Mouse (Mus musculus) small intestine, adult 2 months (tissue): Measurements from ENCODE around the gene Zfp661. TPM values are rescaled to one million over a fixed set of nuclear protein-coding genes. Genes with fewer than 3 reads are reported as not detected.

Source experiments
- H3K27ac ChIP-seq: fragments of 200-500 bp; 2 replicates; pipeline ENCODE4 v1.5.1; 2012; ENCODE audit warnings: low read depth, low read length, control low read depth, inconsistent platforms; ENCODE audit not compliant: insufficient read depth
- H3K27me3 ChIP-seq: fragments of 200-500 bp; 2 replicates; pipeline ENCODE4 v1.6.1; 2012; ENCODE audit warnings: mild to moderate bottlenecking, moderate library complexity, low read length, inconsistent platforms; ENCODE audit not compliant: control insufficient read depth, insufficient read depth
- H3K36me3 ChIP-seq: fragments of 200-500 bp; 2 replicates; pipeline ENCODE4 v1.6.1; 2012; ENCODE audit warnings: mild to moderate bottlenecking, low read length, control low read depth, inconsistent platforms; ENCODE audit not compliant: control insufficient read depth, insufficient read depth
- H3K4me1 ChIP-seq: fragments of 200-500 bp; 2 replicates; pipeline ENCODE4 v1.6.1; 2012; ENCODE audit warnings: low read length, inconsistent platforms, mixed read lengths; ENCODE audit not compliant: control insufficient read depth, insufficient read depth, insufficient read length
- H3K4me3 ChIP-seq: fragments of 200-500 bp; 2 replicates; pipeline ENCODE4 v1.5.1; 2012; ENCODE audit warnings: low read depth, mild to moderate bottlenecking, control low read depth, inconsistent platforms, low read length, moderate library complexity
- CTCF ChIP-seq: fragments of 200-500 bp; IDR thresholded peaks from 2 replicates; pipeline ENCODE4 v1.5.1; 2012; ENCODE audit warnings: low read depth, mild to moderate bottlenecking, control low read depth, inconsistent platforms, low read length, moderate library complexity, mixed read lengths; ENCODE audit not compliant: insufficient replicate concordance, insufficient read length; ENCODE audit errors: extremely low read depth
- POLR2A ChIP-seq: fragments of 200-500 bp; IDR thresholded peaks from 2 replicates; pipeline ENCODE4 v1.6.1; 2012; ENCODE audit warnings: low read depth, mild to moderate bottlenecking, control low read depth, inconsistent platforms, low read length, moderate library complexity
- WGBS: fragments of 180-500 bp; shearing (Covaris S2); methylation state at CpG from one replicate; pipeline ENCODE4 v1.1.7; 2018; 5-methylcytosine and 5-hydroxymethylcytosine counted together
- polyA plus RNA-seq: library from polyadenylated mRNA; depleted of rRNA; stranded (reverse); fragments of >200 nt; gene quantifications from 2 replicates; pipeline ENCODE4 v1.2.3, GENCODE M21; 2012; rRNA removed

The Zfp661 gene
- 0.62 and 0.66 TPM in 2 replicates for polyA plus RNA-seq

- H3K4me3 ChIP-seq: peak within 1 kb of the TSS; percentile 78
- H3K36me3 ChIP-seq: 0 out of 2 replicates have a peak, but pooled peaks cover 3% of the 10 kb centered on the region
- WGBS: 2% methylated on average over 39 of the region's 39 CpGs
- no peaks in the 10 kb centered on the region for H3K27me3 ChIP-seq
- peaks cover 11% of the 10 kb centered on the region; the same call in 1 of the 2 replicates for H3K4me1 ChIP-seq
- TF ChIP-seq CTCF: no peak
- TF ChIP-seq POLR2A: peak; percentile 36; the same call in 1 of the 2 replicates
- peak within 1 kb of the TSS; percentile 98 for H3K27ac ChIP-seq
Measured at GRCm38 (mm10) chr2:127586694-127587513, at the start of gene Zfp661, which contains the start of gene Mrps5. Gene Zfp661 (minus strand): TSS chr2:127587094. Gene Mrps5 (plus strand): TSS chr2:127587222.

DNA sequence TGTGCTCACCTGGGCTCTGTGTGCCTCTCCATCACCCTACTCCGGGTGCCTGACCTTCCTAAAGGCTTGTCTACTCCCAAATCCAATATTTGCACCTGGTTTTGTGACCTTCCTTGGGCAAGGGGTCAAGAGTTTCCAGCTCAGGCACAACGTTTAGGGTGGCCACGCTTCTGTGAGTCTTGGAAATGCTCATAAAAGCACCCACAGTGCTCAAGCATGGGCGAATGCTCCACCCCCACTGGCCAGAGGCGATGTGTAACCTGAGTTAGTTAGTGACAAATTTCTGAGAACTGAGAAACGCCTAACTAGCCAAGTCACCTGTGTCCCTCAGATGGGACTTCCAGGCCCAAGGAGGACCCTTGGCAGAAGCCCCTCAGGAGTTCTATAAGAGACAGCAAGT is 48.7 kb upstream of the Zfp661 start:
- Histone ChIP-seq H3K4me1 (no peaks in the 10 kb centered on the region), H3K27ac (no peak overlapping the region), H3K27me3 (no peaks in the 10 kb centered on the region; the same call in 1 of the 2 replicates), H3K4me3 (no peak overlapping the region), H3K36me3 (no peaks in the 10 kb centered on the region)
- WGBS: 56% methylated on average over 6 of the region's 6 CpGs
- TF ChIP-seq CTCF: no peak
- no peak for TF ChIP-seq POLR2A

GRCm38 (mm10) chr2:127632601-127633000 is 45.7 kb upstream of the Zfp661 start:
- 66% methylated on average over 2 of the region's 2 CpGs for WGBS
- no peak for TF ChIP-seq POLR2A
- no peak for TF ChIP-seq CTCF
- no peaks in the 10 kb centered on the region for H3K36me3 ChIP-seq
- H3K4me1 ChIP-seq: no peaks in the 10 kb centered on the region
- H3K27me3 ChIP-seq: no peaks in the 10 kb centered on the region; the same call in 1 of the 2 replicates
- H3K27ac ChIP-seq: no peak overlapping the region
- H3K4me3 ChIP-seq: no peak overlapping the region

- Histone ChIP-seq H3K4me1 (no peaks in the 10 kb centered on the region), H3K4me3 (no peak overlapping the region), H3K27ac (no peak overlapping the region), H3K27me3 (no peaks in the 10 kb centered on the region), H3K36me3 (no peaks in the 10 kb centered on the region)
- TF ChIP-seq CTCF: no peak
- TF ChIP-seq POLR2A: no peak
- 65% methylated on average over 6 of the region's 6 CpGs for WGBS
Measured at GRCm38 (mm10) chr2:127627990-127628570, 41.2 kb upstream of the Zfp661 start.

DNA sequence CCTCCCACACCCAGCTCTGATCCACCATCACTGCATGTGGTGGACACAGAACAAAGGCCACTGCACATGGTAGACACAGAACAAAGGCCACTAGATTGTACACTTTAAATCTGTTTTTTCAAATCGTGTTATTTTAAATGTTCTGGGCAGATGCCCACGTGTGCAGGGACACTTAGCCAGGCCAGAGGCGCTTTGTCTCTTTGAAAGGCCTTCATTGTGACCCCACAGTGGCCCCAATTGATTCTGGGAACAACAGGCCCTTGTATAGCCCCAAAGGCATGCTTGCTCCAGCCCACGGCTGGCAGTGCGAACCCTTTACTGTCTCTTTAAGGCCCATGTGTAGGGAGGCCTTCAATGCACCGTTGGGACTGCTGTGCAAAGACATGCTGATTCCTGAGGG is 40.5 kb upstream of the Zfp661 start:
- no peak overlapping the region for H3K27ac ChIP-seq
- TF ChIP-seq CTCF (no peak), POLR2A (no peak)
- WGBS: 71% methylated on average over 6 of the region's 6 CpGs

DNA sequence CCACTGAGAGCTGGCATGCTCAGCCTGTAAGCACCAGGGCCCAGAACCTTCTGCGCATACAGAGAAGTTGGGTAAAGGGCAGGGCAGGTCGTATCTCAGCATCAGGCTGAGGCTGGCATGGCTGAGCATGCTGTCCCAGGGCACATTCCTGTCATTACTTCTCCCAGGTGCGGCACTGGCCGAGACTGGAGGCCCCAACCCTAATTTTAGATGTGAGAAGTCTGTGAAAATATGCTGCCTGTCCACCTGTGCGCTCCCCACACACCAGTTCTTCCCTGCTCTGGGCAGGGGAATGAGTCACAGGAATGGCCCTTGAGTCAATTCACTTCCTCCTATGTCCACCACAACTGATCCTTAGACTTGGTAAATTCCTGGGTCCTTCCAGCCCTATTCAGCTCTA is 38.8 kb upstream of the Zfp661 start:
- Histone ChIP-seq H3K36me3 (no peaks in the 10 kb centered on the region), H3K27me3 (no peaks in the 10 kb centered on the region), H3K4me1 (no peaks in the 10 kb centered on the region), H3K27ac (no peak overlapping the region), H3K4me3 (no peak overlapping the region)
- TF ChIP-seq CTCF: no peak
- no peak for TF ChIP-seq POLR2A
- WGBS: 53% methylated on average over 5 of the region's 5 CpGs

More for the DNA sequence above, 40.5 kb upstream of the Zfp661 start:
- no peaks in the 10 kb centered on the region for H3K27me3 ChIP-seq
- H3K4me3 ChIP-seq: no peak overlapping the region
- no peaks in the 10 kb centered on the region for H3K4me1 ChIP-seq
- H3K36me3 ChIP-seq: no peaks in the 10 kb centered on the region

DNA sequence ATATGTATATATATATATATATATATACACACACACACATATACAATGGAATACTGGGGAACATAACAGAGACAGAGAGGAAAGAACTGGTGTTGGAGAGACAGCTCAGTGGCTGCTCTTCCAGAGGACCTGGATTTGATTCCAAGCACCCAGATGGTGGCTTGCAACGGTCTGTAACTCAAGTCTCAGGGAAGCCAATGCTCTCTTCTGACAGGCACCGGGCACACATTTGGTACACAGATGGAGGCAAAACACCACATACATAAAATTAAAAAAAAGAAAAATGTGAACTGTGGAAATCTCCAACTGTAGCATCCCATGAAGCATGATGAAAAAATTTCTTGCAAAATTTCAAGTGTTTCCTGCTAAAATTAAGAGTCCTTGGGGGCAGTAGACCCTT is 37.9 kb upstream of the Zfp661 start:
- whole genome bisulfite sequencing: 86% methylated on average over 2 of the region's 2 CpGs
- Histone ChIP-seq H3K36me3 (no peaks in the 10 kb centered on the region), H3K4me1 (no peaks in the 10 kb centered on the region), H3K4me3 (no peak overlapping the region), H3K27me3 (no peaks in the 10 kb centered on the region), H3K27ac (no peak overlapping the region)
- no peak for TF ChIP-seq POLR2A
- TF ChIP-seq CTCF: no peak
